Mouse (Mus musculus) midbrain, embryonic 10.5 days (tissue): ENCODE data around the gene Pld5. TPM values are rescaled to one million over a fixed set of nuclear protein-coding genes. Genes with fewer than 3 reads are reported as not detected.

ENCODE experiments used
- DNase-seq: peaks from one replicate; pipeline ENCODE4 v3.0.0-alpha.2; 2017; ENCODE audit warnings: low spot score
- H3K27ac ChIP-seq: fragments of 300-500 bp; sonication (generic); replicated peaks from 2 replicates; pipeline ENCODE4 v1.5.1; 2016; ENCODE audit warnings: mild to moderate bottlenecking
- H3K27me3 ChIP-seq: fragments of 300-500 bp; sonication (generic); 2 replicates; pipeline ENCODE4 v1.6.1; 2016; ENCODE audit warnings: low read depth, mild to moderate bottlenecking; ENCODE audit not compliant: poor library complexity, severe bottlenecking
- H3K36me3 ChIP-seq: fragments of 300-500 bp; sonication (generic); 2 replicates; pipeline ENCODE4 v1.6.1; 2016; ENCODE audit warnings: mild to moderate bottlenecking, moderate library complexity
- H3K4me1 ChIP-seq: fragments of 300-500 bp; sonication (generic); 2 replicates; pipeline ENCODE4 v1.6.1; 2016
- H3K4me3 ChIP-seq: fragments of 300-500 bp; sonication (generic); 2 replicates; pipeline ENCODE4 v1.5.1; 2016; ENCODE audit warnings: mild to moderate bottlenecking, moderate library complexity
- H3K9me3 ChIP-seq: fragments of 300-500 bp; sonication (generic); replicated peaks from 2 replicates; pipeline ENCODE4 v1.6.1; 2016; ENCODE audit warnings: mild to moderate bottlenecking
- WGBS: fragments of 180-500 bp; shearing (Covaris S2); methylation state at CpG from one replicate; pipeline ENCODE4 v1.1.7; 2016; 5-methylcytosine and 5-hydroxymethylcytosine counted together
- polyA plus RNA-seq: library from polyadenylated mRNA; unstranded; fragments of >200 nt; fragmentation: Nextera tagmentation; extraction: Ambion mirVana; gene quantifications from 2 replicates; pipeline ENCODE4 v1.2.1, GENCODE M21; 2016

The Pld5 gene
- polyA plus RNA-seq, 1 experiment from 2014 or later, result 0.84 TPM

DNA sequence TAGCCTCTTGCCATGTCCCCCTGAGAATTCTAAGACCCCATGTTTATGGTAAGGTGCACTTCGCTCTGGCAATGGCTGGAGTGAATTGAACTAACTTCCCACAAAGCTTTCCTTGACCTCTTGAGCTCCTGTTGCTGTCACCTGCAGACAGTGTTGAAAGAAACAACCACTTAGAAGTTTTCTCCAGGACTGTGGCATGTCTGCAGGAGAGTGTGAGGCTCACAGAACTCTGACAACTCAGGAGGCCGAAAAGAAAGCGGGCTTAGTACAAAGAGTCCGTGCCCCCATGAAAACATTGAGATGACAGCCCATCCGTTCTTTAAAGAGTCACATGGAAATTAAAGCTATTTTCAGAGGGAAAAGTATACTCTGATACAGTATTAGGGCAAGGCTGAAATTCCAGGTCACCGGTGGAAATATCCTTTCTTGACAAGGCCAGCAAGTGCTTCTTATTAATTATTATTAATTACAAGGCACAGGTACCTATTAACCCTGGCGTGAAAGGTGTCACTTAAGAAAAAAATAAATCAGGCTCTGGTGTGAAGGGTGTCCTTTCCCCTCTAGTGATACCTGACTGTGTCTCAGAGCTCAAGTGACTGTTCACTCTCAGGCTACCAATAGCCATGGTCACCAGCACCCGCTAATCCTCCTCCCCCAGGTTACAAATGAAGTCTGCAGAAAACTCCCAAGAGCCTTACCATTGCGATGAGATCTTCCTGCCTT is 62.0 kb downstream of the Pld5 start:
- Histone ChIP-seq H3K27me3 (no peaks in the 10 kb centered on the region), H3K9me3 (no peaks in the 10 kb centered on the region), H3K4me3 (peak overlapping the region; percentile 7; the same call in 1 of the 2 replicates), H3K27ac (peak overlapping the region; percentile 35), H3K4me1 (peaks cover 26% of the 10 kb centered on the region), H3K36me3 (no peaks in the 10 kb centered on the region)
- 73% methylated on average over 9 of the region's 9 CpGs for WGBS
- no peak for DNase-seq

DNA sequence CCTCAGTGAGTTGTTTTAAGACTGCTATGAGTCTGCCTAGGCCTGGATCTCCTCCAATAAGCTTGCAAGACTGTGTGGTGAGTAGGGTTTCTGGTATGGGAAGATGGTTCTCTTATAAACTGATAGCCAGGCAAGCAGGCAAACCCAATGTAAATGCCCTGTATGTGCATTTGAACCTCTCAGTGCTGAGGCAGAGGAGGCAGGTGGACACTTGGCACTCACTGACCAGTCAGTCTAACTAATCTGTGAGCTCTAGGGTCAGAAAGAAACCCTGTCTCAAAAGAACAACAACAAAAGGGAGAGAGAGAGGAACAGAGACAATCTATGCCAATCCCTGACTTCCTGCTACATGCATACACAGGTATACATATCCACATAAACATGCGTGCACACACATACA is 64.3 kb downstream of the Pld5 start:
- no peak for DNase-seq
- no peaks in the 10 kb centered on the region for H3K27me3 ChIP-seq
- 81% methylated on average over 1 of the region's 1 CpGs for WGBS

DNA sequence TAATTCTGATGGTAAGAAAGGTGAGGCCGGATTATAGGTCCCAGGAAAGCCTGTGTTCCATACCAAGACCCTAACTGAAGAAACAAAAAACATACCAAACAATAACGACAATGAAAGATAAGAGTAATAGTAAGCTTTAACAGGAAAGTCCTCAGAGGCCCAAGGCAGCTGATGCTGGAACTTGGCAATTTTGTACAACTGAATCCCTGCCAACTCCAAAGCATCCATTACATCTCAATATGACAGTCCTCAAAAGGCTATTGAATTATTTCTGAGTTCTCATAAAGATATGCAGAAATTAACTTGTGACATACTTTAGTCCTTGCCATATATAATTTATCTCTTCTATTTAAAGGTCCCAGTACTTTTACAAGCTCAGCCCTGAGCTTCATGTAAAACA is 67.1 kb downstream of the Pld5 start:
- 90% methylated on average over 2 of the region's 2 CpGs for WGBS
- H3K9me3 ChIP-seq, result no peaks in the 10 kb centered on the region

More for the DNA sequence above, 64.3 kb downstream of the Pld5 start:
- Histone ChIP-seq H3K9me3 (no peaks in the 10 kb centered on the region), H3K4me1 (peaks cover 26% of the 10 kb centered on the region), H3K27ac (no peak overlapping the region), H3K4me3 (no peak overlapping the region), H3K36me3 (no peaks in the 10 kb centered on the region)

DNA sequence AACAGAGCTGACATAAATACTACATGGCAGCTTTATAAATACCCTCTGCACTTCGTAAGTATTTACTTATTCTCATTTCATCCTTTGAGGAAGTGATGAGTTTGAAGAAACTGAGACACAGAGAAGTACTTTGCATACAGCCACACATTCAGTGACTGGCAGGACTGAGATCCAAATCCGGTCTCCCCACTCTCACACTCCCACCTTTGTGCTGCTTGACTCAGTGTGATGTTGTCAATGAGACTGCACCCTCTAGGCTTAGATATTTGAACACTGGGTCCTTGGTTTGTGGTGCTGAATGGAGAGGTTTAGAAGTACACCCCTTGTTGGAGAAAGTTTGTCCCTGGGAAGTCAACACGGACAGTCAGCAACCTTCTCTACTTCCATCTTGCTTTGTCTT is 72.8 kb downstream of the Pld5 start:
- Histone ChIP-seq H3K27me3 (no peaks in the 10 kb centered on the region), H3K9me3 (no peaks in the 10 kb centered on the region), H3K36me3 (no peaks in the 10 kb centered on the region), H3K27ac (no peak overlapping the region), H3K4me3 (no peak overlapping the region), H3K4me1 (no peaks in the 10 kb centered on the region)
- DNase-seq, result no peak
- 84% methylated on average over 3 of the region's 3 CpGs for WGBS

More for the DNA sequence above, 67.1 kb downstream of the Pld5 start:
- Histone ChIP-seq H3K27ac (no peak overlapping the region), H3K27me3 (no peaks in the 10 kb centered on the region), H3K4me1 (peaks cover 15% of the 10 kb centered on the region), H3K4me3 (no peak overlapping the region), H3K36me3 (no peaks in the 10 kb centered on the region)
- DNase-seq, result no peak

DNA sequence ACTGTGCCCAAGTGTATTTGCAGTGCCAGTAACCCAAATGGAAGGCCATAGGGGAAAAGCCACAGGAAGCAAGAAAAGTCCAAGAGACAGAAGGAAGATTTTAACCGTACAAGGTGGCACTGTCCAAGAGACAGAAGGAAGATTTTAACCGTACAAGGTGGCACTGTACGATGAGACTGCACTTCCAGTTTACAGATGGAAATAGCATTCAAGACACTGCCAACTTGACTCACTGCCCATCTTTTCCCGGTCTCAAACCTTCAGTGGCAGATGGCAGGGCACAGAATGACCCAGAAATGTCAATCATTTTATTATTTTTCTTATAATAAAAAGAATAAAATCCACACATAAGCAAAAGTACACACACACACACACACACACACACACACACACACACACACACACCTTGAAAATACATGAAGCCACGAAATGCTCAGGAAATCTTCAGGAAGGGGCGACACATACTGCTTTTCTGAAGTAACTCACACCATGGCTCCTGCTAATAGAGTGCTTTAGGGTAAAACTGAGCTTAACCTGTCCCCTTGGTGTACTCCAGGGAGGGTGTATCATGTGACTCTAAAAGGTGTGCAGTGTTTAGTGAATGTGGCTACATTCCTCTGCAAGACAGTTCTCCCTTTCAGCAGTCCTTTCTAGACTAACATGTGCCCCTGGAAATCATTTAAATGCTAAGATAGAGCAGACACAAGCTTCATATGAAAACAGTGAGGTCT is 77.9 kb downstream of the Pld5 start:
- DNase-seq, result no peak
- Histone ChIP-seq H3K4me3 (no peak overlapping the region), H3K4me1 (0 out of 2 replicates have a peak, but pooled peaks cover 3% of the 10 kb centered on the region), H3K36me3 (no peaks in the 10 kb centered on the region), H3K27ac (no peak overlapping the region), H3K9me3 (no peaks in the 10 kb centered on the region), H3K27me3 (no peaks in the 10 kb centered on the region)
- WGBS, result 90% methylated on average over 6 of the region's 6 CpGs

DNA sequence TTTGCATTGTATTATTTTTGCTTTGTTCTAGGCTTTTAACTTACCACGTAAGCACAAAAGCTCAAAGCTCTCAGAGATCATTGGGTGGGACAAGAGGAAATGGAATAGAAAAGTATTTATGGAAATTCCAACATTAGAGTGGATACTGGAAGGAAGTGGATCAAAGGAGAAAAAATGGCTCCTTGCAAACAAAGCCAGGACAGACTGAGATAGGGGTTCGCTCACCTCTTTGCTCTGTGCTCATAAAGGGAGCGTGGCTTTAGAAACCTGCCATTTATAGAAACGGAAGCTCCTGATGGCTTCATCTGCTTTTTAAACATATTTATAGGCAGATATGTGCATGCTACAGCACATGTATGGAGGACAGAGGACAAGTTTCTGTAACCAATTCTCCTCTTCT is 78.8 kb downstream of the Pld5 start:
- H3K36me3 ChIP-seq, result no peaks in the 10 kb centered on the region
- H3K4me3 ChIP-seq, result no peak overlapping the region
- no peaks in the 10 kb centered on the region for H3K9me3 ChIP-seq
- no peak for DNase-seq
- 88% methylated on average over 4 of the region's 4 CpGs for WGBS
- 0 out of 2 replicates have a peak, but pooled peaks cover 3% of the 10 kb centered on the region for H3K4me1 ChIP-seq
- H3K27me3 ChIP-seq, result no peaks in the 10 kb centered on the region
- H3K27ac ChIP-seq, result no peak overlapping the region

DNA sequence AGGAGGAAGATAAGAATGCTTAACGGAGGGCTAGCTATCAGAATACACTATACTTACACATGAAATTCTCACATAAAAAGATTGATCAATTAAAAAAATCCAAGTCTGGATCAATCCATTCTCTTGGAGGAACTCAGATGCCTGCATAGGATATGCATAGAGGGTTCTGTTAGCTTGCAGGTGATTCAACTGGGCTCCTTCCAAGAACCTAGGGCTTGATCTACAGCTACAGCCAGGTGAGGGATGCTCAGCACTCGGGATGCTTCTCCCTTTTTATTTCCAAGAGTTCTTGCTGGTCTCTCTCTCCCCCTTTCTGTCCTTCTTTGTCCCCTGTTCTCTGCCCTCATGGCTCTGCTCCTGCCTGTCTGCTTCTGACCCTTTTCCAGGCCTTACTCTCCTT is 80.4 kb downstream of the Pld5 start:
- DNase-seq, result no peak
- WGBS, result 78% methylated on average over 2 of the region's 2 CpGs
- no peaks in the 10 kb centered on the region for H3K27me3 ChIP-seq
- H3K9me3 ChIP-seq, result no peaks in the 10 kb centered on the region
- 0 out of 2 replicates have a peak, but pooled peaks cover 3% of the 10 kb centered on the region for H3K4me1 ChIP-seq
- no peak overlapping the region for H3K27ac ChIP-seq
- H3K4me3 ChIP-seq, result no peak overlapping the region
- H3K36me3 ChIP-seq, result no peaks in the 10 kb centered on the region

DNA sequence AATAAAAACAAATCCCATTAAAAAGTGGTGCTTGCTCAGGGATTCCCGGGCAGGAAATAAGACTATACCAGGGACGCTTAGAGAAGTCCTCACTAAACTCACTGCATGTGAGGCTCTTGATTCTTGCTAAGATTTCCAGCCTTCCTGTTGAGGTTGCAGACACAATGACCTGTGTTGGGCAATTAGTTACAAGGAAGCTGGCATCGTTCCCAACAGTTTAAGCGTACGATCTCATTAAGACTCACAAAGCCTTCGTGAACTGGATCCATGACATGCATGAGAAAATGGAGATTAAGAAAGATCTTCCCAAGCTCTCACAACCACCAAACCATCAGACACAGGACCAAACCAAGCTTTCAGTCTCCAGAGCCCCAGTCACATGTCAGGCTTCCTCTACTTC is 91.1 kb downstream of the Pld5 start:
- Histone ChIP-seq H3K27me3 (no peaks in the 10 kb centered on the region), H3K9me3 (no peaks in the 10 kb centered on the region), H3K27ac (no peak overlapping the region), H3K4me1 (no peaks in the 10 kb centered on the region), H3K36me3 (no peaks in the 10 kb centered on the region), H3K4me3 (no peak overlapping the region)
- WGBS, result 87% methylated on average over 6 of the region's 6 CpGs
- no peak for DNase-seq

DNA sequence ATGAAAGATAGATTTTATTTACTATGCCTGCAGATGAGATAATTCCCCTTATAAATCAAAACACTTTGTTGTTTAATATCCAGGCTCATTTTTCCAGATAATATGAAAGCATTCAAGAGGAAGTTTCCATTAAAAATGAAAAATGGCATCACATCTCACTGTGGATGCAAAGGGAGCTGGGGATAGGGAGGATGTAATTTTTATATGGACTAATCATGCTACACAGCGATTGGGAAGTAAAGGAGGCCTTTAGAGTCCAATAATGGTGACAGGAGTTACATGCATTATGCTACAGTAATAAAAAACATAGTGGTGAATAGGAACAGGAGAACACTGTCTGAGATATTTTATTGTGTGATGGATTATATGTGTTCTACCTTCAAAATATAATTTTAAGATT is 100.1 kb downstream of the Pld5 start:
- Histone ChIP-seq H3K36me3 (no peaks in the 10 kb centered on the region), H3K9me3 (no peaks in the 10 kb centered on the region), H3K27ac (no peak overlapping the region), H3K4me1 (no peaks in the 10 kb centered on the region), H3K27me3 (no peaks in the 10 kb centered on the region), H3K4me3 (no peak overlapping the region)
- no peak for DNase-seq
- 81% methylated on average over 1 of the region's 1 CpGs for WGBS

DNA sequence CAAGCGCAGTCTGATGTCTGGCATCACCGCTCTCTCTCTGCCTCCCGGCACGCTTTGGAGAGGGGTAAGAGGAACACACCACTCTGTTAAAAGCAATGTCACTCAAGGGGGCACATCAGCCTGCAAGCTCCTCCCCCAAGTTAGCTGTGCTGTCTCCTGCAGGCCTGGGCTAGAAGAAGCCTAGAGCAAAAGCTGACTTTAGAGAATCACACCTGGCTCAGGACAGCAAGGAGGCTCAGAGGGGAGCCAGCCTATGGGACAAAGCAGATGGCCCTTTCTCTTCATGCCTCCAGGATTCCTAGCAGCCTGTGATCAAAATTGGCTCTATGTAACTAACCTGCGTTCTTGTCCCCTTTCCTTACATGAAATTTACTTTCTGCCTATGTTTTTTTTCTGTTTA is 107.3 kb downstream of the Pld5 start:
- no peak for DNase-seq
- Histone ChIP-seq H3K27ac (no peak overlapping the region), H3K27me3 (no peaks in the 10 kb centered on the region), H3K4me1 (peaks cover 8% of the 10 kb centered on the region; the same call in 1 of the 2 replicates), H3K9me3 (no peaks in the 10 kb centered on the region), H3K36me3 (no peaks in the 10 kb centered on the region), H3K4me3 (no peak overlapping the region)
- WGBS, result 65% methylated on average over 5 of the region's 5 CpGs

DNA sequence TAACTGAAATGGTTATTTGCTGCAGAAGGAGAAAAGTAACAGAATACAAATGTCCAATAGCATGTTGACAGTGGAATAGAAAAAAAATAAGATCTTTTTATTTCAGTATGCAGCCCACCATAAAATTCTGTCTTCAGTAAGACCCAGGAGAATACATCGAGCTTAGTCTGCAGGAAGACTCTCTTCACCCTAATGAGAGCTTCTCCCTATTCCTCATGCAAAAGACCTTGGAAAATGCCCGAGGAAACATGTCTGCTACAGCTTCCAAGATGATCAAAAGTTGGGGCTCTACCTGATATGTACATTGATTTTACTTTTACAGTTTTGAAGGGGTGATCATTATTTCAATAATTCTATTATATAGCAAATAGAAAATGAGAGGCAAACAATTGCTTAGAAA is 108.0 kb downstream of the Pld5 start:
- Histone ChIP-seq H3K36me3 (no peaks in the 10 kb centered on the region), H3K4me1 (peaks cover 8% of the 10 kb centered on the region; the same call in 1 of the 2 replicates), H3K27ac (no peak overlapping the region), H3K4me3 (no peak overlapping the region), H3K9me3 (no peaks in the 10 kb centered on the region), H3K27me3 (no peaks in the 10 kb centered on the region)
- WGBS, result 83% methylated on average over 2 of the region's 2 CpGs
- DNase-seq, result no peak

DNA sequence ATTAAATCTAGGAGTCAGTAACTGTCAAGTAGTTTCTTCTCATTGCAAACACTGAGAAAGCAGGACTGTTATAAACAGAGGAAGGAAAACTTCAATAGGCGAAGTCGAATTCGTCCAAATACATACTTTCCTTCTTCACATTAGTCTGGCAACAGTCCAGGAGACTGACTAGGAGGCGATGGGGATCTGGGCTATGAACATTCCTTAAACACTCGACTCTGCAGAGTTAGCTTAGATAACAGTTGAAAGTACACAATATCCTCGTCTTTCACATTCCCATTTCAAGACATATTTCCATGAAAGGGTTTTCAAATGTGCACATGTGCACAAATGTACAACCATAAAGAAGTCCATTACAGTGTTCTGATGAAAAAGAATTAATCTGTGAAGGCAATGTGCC is 129.8 kb downstream of the Pld5 start:
- Histone ChIP-seq H3K9me3 (no peaks in the 10 kb centered on the region; the same call in 1 of the 2 replicates), H3K4me1 (no peaks in the 10 kb centered on the region), H3K27ac (no peak overlapping the region), H3K36me3 (no peaks in the 10 kb centered on the region), H3K4me3 (no peak overlapping the region), H3K27me3 (no peaks in the 10 kb centered on the region)
- WGBS, result 87% methylated on average over 6 of the region's 6 CpGs
- no peak for DNase-seq

DNA sequence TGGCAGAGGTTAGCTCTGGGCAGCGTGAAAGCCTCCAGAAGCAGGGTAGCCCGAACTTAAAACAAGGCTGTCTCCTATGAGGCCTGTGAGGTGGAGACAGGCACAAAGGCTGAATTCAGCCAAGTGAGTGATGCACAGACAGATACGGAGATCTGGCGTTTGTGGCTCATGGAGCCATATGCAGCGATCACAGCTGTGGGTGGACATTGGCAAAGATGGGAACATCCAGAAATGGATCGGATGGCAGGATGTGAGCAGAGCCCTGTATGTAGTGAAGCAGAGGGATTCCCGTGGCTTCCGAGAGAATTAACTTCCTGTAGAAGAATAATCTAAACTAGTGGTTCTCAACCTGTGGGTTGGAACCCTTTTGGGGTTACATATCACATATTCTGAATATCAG is 140.7 kb downstream of the Pld5 start:
- Histone ChIP-seq H3K9me3 (no peaks in the 10 kb centered on the region), H3K36me3 (no peaks in the 10 kb centered on the region), H3K27me3 (no peaks in the 10 kb centered on the region), H3K4me3 (no peak overlapping the region), H3K4me1 (peaks cover 3% of the 10 kb centered on the region; the same call in 1 of the 2 replicates), H3K27ac (no peak overlapping the region)
- no peak for DNase-seq
- WGBS, result 89% methylated on average over 8 of the region's 8 CpGs
